23 mouse cellular contexts compared by ENCODE assay signal in genomic region chr10:84212096-84212785, GRCm38 (mm10).
DNase-seq lines count a peak whose midpoint lies in the region; ATAC-seq and TF ChIP-seq lines count a peak whose summit lies in the region.
"Had no signal": no experiment of that assay in that cellular context is flagged by ENCODE, and none has a peak within 500 bp of the region (broad histone marks: within the 10 kb centered on the region; RNA-seq: fewer than 3 reads in every experiment).

No protein-coding gene starts in this region.

- ATAC-seq in forebrain, postnatal 0 days, result peak; percentile 54; the same call in 1 of the 2 replicates
- ATAC-seq: forebrain, embryonic 15.5 days; lung, postnatal 0 days; midbrain, embryonic 13.5 days had no signal

- H3K4me1 ChIP-seq in forebrain, postnatal 0 days (ENCODE audit: insufficient read depth), result no peaks in the 10 kb centered on the region
- H3K4me1 ChIP-seq in forebrain, embryonic 10.5 days, result no peaks in the 10 kb centered on the region
- H3K4me1 ChIP-seq in embryonic fibroblast, embryonic 13.5 days (ENCODE audit: control insufficient read depth, insufficient read depth, low read length), result peaks cover 7% of the 10 kb centered on the region
- H3K4me1 ChIP-seq: forebrain, embryonic 15.5 days; hindbrain, embryonic 12.5 days; liver, embryonic 15.5 days; midbrain, embryonic 13.5 days had no signal

- H3K4me2 ChIP-seq in forebrain, postnatal 0 days (ENCODE audit: low read depth), result no peak overlapping the region
- H3K4me2 ChIP-seq: forebrain, embryonic 15.5 days; hindbrain, embryonic 12.5 days; limb, embryonic 13.5 days; liver, embryonic 15.5 days; midbrain, embryonic 13.5 days had no signal

- H3K9ac ChIP-seq in forebrain, postnatal 0 days, result no peak overlapping the region
- H3K9ac ChIP-seq: forebrain, embryonic 15.5 days; hindbrain, embryonic 12.5 days; limb, embryonic 13.5 days; liver, embryonic 15.5 days; midbrain, embryonic 13.5 days had no signal

- TF ChIP-seq CTCF in forebrain, postnatal 0 days (IDR thresholded peaks at IDR 0.05; ENCODE audit: low read depth), result no peak
- no peak for TF ChIP-seq CTCF in embryonic fibroblast, embryonic 13.5 days (IDR thresholded peaks at IDR 0.05; ENCODE audit: borderline replicate concordance, insufficient read depth, low read length)

- H3K9me3 ChIP-seq in forebrain, postnatal 0 days (ENCODE audit: low read length), result 0 out of 2 replicates have a peak, but pooled peaks cover 3% of the 10 kb centered on the region
- peaks cover 8% of the 10 kb centered on the region; the same call in 1 of the 2 replicates for H3K9me3 ChIP-seq in forebrain, embryonic 10.5 days
- H3K9me3 ChIP-seq: heart, embryonic 10.5 days; liver, embryonic 15.5 days had no signal

- no peak for TF ChIP-seq POLR2A in embryonic fibroblast, embryonic 13.5 days (IDR thresholded peaks at IDR 0.05; ENCODE audit: low read depth, low read length)

- H3K27ac ChIP-seq in forebrain, postnatal 0 days (ENCODE audit: low read depth, low read length), result no peak overlapping the region
- H3K27ac ChIP-seq in forebrain, embryonic 10.5 days, result no peak overlapping the region
- peak overlapping the region; percentile 55 for H3K27ac ChIP-seq in embryonic fibroblast, embryonic 13.5 days (ENCODE audit: insufficient read depth, low read length)
- H3K27ac ChIP-seq: forebrain, embryonic 15.5 days; gastrocnemius, adult 2 months; heart, embryonic 10.5 days; hindbrain, embryonic 12.5 days; limb, embryonic 13.5 days; liver, embryonic 15.5 days; midbrain, embryonic 13.5 days; stomach, postnatal 0 days had no signal

- no peak overlapping the region for H3K4me3 ChIP-seq in forebrain, postnatal 0 days (ENCODE audit: low read depth, low read length)
- no peak overlapping the region for H3K4me3 ChIP-seq in forebrain, embryonic 10.5 days
- H3K4me3 ChIP-seq in embryonic fibroblast, embryonic 13.5 days (ENCODE audit: insufficient read depth, low read length), result no peak overlapping the region
- H3K4me3 ChIP-seq: erythroblast, embryonic 14.5 days; forebrain, embryonic 15.5 days; gastrocnemius, adult 2 months; heart, embryonic 10.5 days; hindbrain, embryonic 12.5 days; limb, embryonic 13.5 days; liver, embryonic 15.5 days; midbrain, embryonic 13.5 days had no signal

- H3K27me3 ChIP-seq in forebrain, postnatal 0 days (ENCODE audit: insufficient read depth, low read length), result no peaks in the 10 kb centered on the region
- H3K27me3 ChIP-seq in forebrain, embryonic 10.5 days (ENCODE audit: poor library complexity, severe bottlenecking), result no peaks in the 10 kb centered on the region
- H3K27me3 ChIP-seq: CH12.LX; forebrain, embryonic 15.5 days; hindbrain, embryonic 12.5 days; limb, embryonic 13.5 days; liver, embryonic 15.5 days; midbrain, embryonic 13.5 days had no signal

- no peak for DNase-seq in forebrain, postnatal 0 days
- DNase-seq in forebrain, embryonic 10.5 days (ENCODE audit: extremely low spot score, low spot score), result no peak
- DNase-seq in kidney, postnatal 14 days, result peak; percentile 6
- no peak for DNase-seq in kidney, postnatal 36 days
- peak; percentile 69 for DNase-seq in NIH3T3 (ENCODE audit: low read depth)
- DNase-seq in layer of hippocampus, postnatal 14 days (ENCODE audit: low spot score in 2 of 2), result no peak
- no peak for DNase-seq in cerebellum, adult 11-12 months
- DNase-seq: adrenal gland, postnatal 25 days; cerebellum, adult 8-10 months; gastrocnemius, adult 2 months; kidney, postnatal 10 days; right cerebral cortex, postnatal 4 days had no signal

- 76% methylated on average over 5 of the region's 5 CpGs for WGBS in forebrain, postnatal 0 days
- 80% methylated on average over 5 of the region's 5 CpGs for WGBS in forebrain, embryonic 10.5 days

- no peaks in the 10 kb centered on the region for H3K36me3 ChIP-seq in forebrain, postnatal 0 days (ENCODE audit: insufficient read depth)
- no peaks in the 10 kb centered on the region for H3K36me3 ChIP-seq in forebrain, embryonic 10.5 days (replicated peaks)
- H3K36me3 ChIP-seq: forebrain, embryonic 15.5 days; heart, embryonic 10.5 days; hindbrain, embryonic 12.5 days; limb, embryonic 13.5 days; liver, embryonic 15.5 days; midbrain, embryonic 13.5 days had no signal

Comparison
In these comparisons a context has a peak if more than half of its experiments do, and no peak if none do; other contexts are left out.
1. DNase-seq: peak in kidney, postnatal 14 days (single experiment) and NIH3T3 (single experiment); none in forebrain, postnatal 0 days (single experiment), forebrain, embryonic 10.5 days (single experiment), kidney, postnatal 36 days (0 of 2), layer of hippocampus, postnatal 14 days (0 of 2) and cerebellum, adult 11-12 months (single experiment).